Mouse (Mus musculus): Measurements from ENCODE around the gene Dnm3. TPM values are rescaled to one million over a fixed set of nuclear protein-coding genes. Genes with fewer than 3 reads are reported as not detected.

The Dnm3 gene
- polyA plus RNA-seq, 1 experiment: 3.0 TPM

- 0 out of 2 replicates have a peak, but pooled peaks cover 4% of the 10 kb centered on the region for H3K4me1 ChIP-seq (ENCODE audit: control insufficient read depth, insufficient read depth, insufficient read length, low read length)
- no peak overlapping the region for H3K27ac ChIP-seq (replicated peaks; ENCODE audit: low read depth, low read length)
These were observed 21.4 kb downstream of the Dnm3 start for GRCm38 (mm10) chr1:162456406-162456805.

GRCm38 (mm10) chr1:162453578-162453977, 24.3 kb downstream of the Dnm3 start:
- no peak overlapping the region for H3K4me3 ChIP-seq (ENCODE audit: insufficient read depth, low read depth, low read length)
- no peak overlapping the region for H3K27ac ChIP-seq (replicated peaks; ENCODE audit: low read depth, low read length)
- 0 out of 2 replicates have a peak, but pooled peaks cover 4% of the 10 kb centered on the region for H3K4me1 ChIP-seq (ENCODE audit: control insufficient read depth, insufficient read depth, insufficient read length, low read length)

More at GRCm38 (mm10) chr1:162456406-162456805, 21.4 kb downstream of the Dnm3 start:
- H3K4me3 ChIP-seq (ENCODE audit: insufficient read depth, low read depth, low read length): no peak overlapping the region

GRCm38 (mm10) chr1:162453030-162453429, 24.8 kb downstream of the Dnm3 start:
- 0 out of 2 replicates have a peak, but pooled peaks cover 4% of the 10 kb centered on the region for H3K4me1 ChIP-seq (ENCODE audit: control insufficient read depth, insufficient read depth, insufficient read length, low read length)
- no peak overlapping the region for H3K27ac ChIP-seq (replicated peaks; ENCODE audit: low read depth, low read length)
- no peak overlapping the region for H3K4me3 ChIP-seq (ENCODE audit: insufficient read depth, low read depth, low read length)

- Histone ChIP-seq H3K27ac (replicated peaks; ENCODE audit: low read depth, low read length) (no peak overlapping the region), H3K4me1 (ENCODE audit: control insufficient read depth, insufficient read depth, insufficient read length, low read length) (0 out of 2 replicates have a peak, but pooled peaks cover 4% of the 10 kb centered on the region), H3K4me3 (ENCODE audit: insufficient read depth, low read depth, low read length) (no peak overlapping the region)
These were observed 28.5 kb downstream of the Dnm3 start for GRCm38 (mm10) chr1:162449161-162449909.

GRCm38 (mm10) chr1:162444805-162445204, 33.0 kb downstream of the Dnm3 start:
- Histone ChIP-seq H3K27ac (replicated peaks; ENCODE audit: low read depth, low read length) (no peak overlapping the region), H3K4me3 (ENCODE audit: insufficient read depth, low read depth, low read length) (no peak overlapping the region), H3K4me1 (ENCODE audit: control insufficient read depth, insufficient read depth, insufficient read length, low read length) (no peaks in the 10 kb centered on the region)

- Histone ChIP-seq H3K4me3 (ENCODE audit: insufficient read depth, low read depth, low read length) (no peak overlapping the region), H3K27ac (replicated peaks; ENCODE audit: low read depth, low read length) (no peak overlapping the region), H3K4me1 (ENCODE audit: control insufficient read depth, insufficient read depth, insufficient read length, low read length) (no peaks in the 10 kb centered on the region)
These were observed 38.3 kb downstream of the Dnm3 start for GRCm38 (mm10) chr1:162439576-162439975.

GRCm38 (mm10) chr1:162436672-162437071, 41.2 kb downstream of the Dnm3 start:
- no peak overlapping the region for H3K27ac ChIP-seq (replicated peaks; ENCODE audit: low read depth, low read length)
- H3K4me1 ChIP-seq (ENCODE audit: control insufficient read depth, insufficient read depth, insufficient read length, low read length): peaks cover 2% of the 10 kb centered on the region; the same call in 1 of the 2 replicates
- H3K4me3 ChIP-seq (ENCODE audit: insufficient read depth, low read depth, low read length): no peak overlapping the region

- no peak overlapping the region for H3K27ac ChIP-seq (replicated peaks; ENCODE audit: low read depth, low read length)
- no peak overlapping the region for H3K4me3 ChIP-seq (ENCODE audit: insufficient read depth, low read depth, low read length)
- H3K4me1 ChIP-seq (ENCODE audit: control insufficient read depth, insufficient read depth, insufficient read length, low read length): peaks cover 2% of the 10 kb centered on the region; the same call in 1 of the 2 replicates
These were observed 48.9 kb downstream of the Dnm3 start for GRCm38 (mm10) chr1:162428904-162429303.

- H3K27ac ChIP-seq (replicated peaks; ENCODE audit: low read depth, low read length): no peak overlapping the region
These were observed 51.8 kb downstream of the Dnm3 start for GRCm38 (mm10) chr1:162425930-162426478.

GRCm38 (mm10) chr1:162422826-162423225, 55.0 kb downstream of the Dnm3 start:
- no peaks in the 10 kb centered on the region for H3K4me1 ChIP-seq (ENCODE audit: control insufficient read depth, insufficient read depth, insufficient read length, low read length)

More at GRCm38 (mm10) chr1:162425930-162426478, 51.8 kb downstream of the Dnm3 start:
- Histone ChIP-seq H3K4me3 (ENCODE audit: insufficient read depth, low read depth, low read length) (no peak overlapping the region), H3K4me1 (ENCODE audit: control insufficient read depth, insufficient read depth, insufficient read length, low read length) (no peaks in the 10 kb centered on the region)

GRCm38 (mm10) chr1:162413791-162414190, 64.0 kb downstream of the Dnm3 start:
- Histone ChIP-seq H3K27ac (replicated peaks; ENCODE audit: low read depth, low read length) (no peak overlapping the region), H3K4me1 (ENCODE audit: control insufficient read depth, insufficient read depth, insufficient read length, low read length) (peaks cover 3% of the 10 kb centered on the region; the same call in 1 of the 2 replicates), H3K4me3 (ENCODE audit: insufficient read depth, low read depth, low read length) (no peak overlapping the region)

More at GRCm38 (mm10) chr1:162422826-162423225, 55.0 kb downstream of the Dnm3 start:
- Histone ChIP-seq H3K27ac (replicated peaks; ENCODE audit: low read depth, low read length) (no peak overlapping the region), H3K4me3 (ENCODE audit: insufficient read depth, low read depth, low read length) (no peak overlapping the region)

- Histone ChIP-seq H3K27ac (replicated peaks; ENCODE audit: low read depth, low read length) (no peak overlapping the region), H3K4me3 (ENCODE audit: insufficient read depth, low read depth, low read length) (no peak overlapping the region), H3K4me1 (ENCODE audit: control insufficient read depth, insufficient read depth, insufficient read length, low read length) (peaks cover 3% of the 10 kb centered on the region; the same call in 1 of the 2 replicates)
These were observed 64.9 kb downstream of the Dnm3 start for GRCm38 (mm10) chr1:162412787-162413429.

GRCm38 (mm10) chr1:162410207-162410965, 67.4 kb downstream of the Dnm3 start:
- Histone ChIP-seq H3K4me3 (ENCODE audit: insufficient read depth, low read depth, low read length) (no peak overlapping the region), H3K27ac (replicated peaks; ENCODE audit: low read depth, low read length) (no peak overlapping the region), H3K4me1 (ENCODE audit: control insufficient read depth, insufficient read depth, insufficient read length, low read length) (peaks cover 3% of the 10 kb centered on the region; the same call in 1 of the 2 replicates)

GRCm38 (mm10) chr1:162394549-162394948, 83.3 kb downstream of the Dnm3 start:
- no peak overlapping the region for H3K4me3 ChIP-seq (ENCODE audit: insufficient read depth, low read depth, low read length)
- H3K4me1 ChIP-seq (ENCODE audit: control insufficient read depth, insufficient read depth, insufficient read length, low read length): peaks cover 13% of the 10 kb centered on the region; the same call in 1 of the 2 replicates
- peak overlapping the region; percentile 48; the same call in 1 of the 2 replicates for H3K27ac ChIP-seq (replicated peaks; ENCODE audit: low read depth, low read length)
